Mouse (Mus musculus) thymus, postnatal 4 days (tissue): ENCODE data around the gene St6galnac3.
"Not testable (repeated sequence)": the region's sequence is repeated elsewhere in the genome, so short reads cannot be mapped to it uniquely, and the experiment has no call there.

Experiments used
- DNase-seq: peaks from one replicate; pipeline ENCODE4 v3.0.0; 2021

St6galnac3 gene

GRCm38 (mm10) chr3:153724701-153725668, at the start of gene St6galnac3:
St6galnac3 (minus strand) TSS chr3:153725174.
- peak; percentile 92 for DNase-seq

GRCm38 (mm10) chr3:153774568-153774967, 49.6 kb upstream of the St6galnac3 start:
- no peak for DNase-seq

- no peak for DNase-seq
Measured at GRCm38 (mm10) chr3:153771479-153771878, 46.5 kb upstream of the St6galnac3 start.

GRCm38 (mm10) chr3:153770573-153770972, 45.6 kb upstream of the St6galnac3 start:
- DNase-seq: no peak

GRCm38 (mm10) chr3:153769220-153769619, 44.2 kb upstream of the St6galnac3 start:
- no peak for DNase-seq

- DNase-seq: no peak
Measured at GRCm38 (mm10) chr3:153765171-153765570, 40.2 kb upstream of the St6galnac3 start.

- no peak for DNase-seq
Measured at GRCm38 (mm10) chr3:153764760-153765159, 39.8 kb upstream of the St6galnac3 start.

- no peak for DNase-seq
Measured at GRCm38 (mm10) chr3:153761171-153761570, 36.2 kb upstream of the St6galnac3 start.

- DNase-seq: no peak
Measured at GRCm38 (mm10) chr3:153759269-153759668, 34.3 kb upstream of the St6galnac3 start.

GRCm38 (mm10) chr3:153756500-153756996, 31.6 kb upstream of the St6galnac3 start:
- DNase-seq: no peak

- DNase-seq: not testable (repeated sequence)
Measured at GRCm38 (mm10) chr3:153755785-153756326, 30.9 kb upstream of the St6galnac3 start.

GRCm38 (mm10) chr3:153751435-153751834, 26.5 kb upstream of the St6galnac3 start:
- no peak for DNase-seq

GRCm38 (mm10) chr3:153749359-153749758, 24.4 kb upstream of the St6galnac3 start:
- no peak for DNase-seq

- DNase-seq: no peak
Measured at GRCm38 (mm10) chr3:153748293-153748692, 23.3 kb upstream of the St6galnac3 start.

- DNase-seq: no peak
Measured at GRCm38 (mm10) chr3:153745099-153745498, 20.1 kb upstream of the St6galnac3 start.

GRCm38 (mm10) chr3:153744447-153744846, 19.5 kb upstream of the St6galnac3 start:
- no peak for DNase-seq

- no peak for DNase-seq
Measured at GRCm38 (mm10) chr3:153741800-153742199, 16.8 kb upstream of the St6galnac3 start.

GRCm38 (mm10) chr3:153739351-153739750, 14.4 kb upstream of the St6galnac3 start:
- DNase-seq: no peak

GRCm38 (mm10) chr3:153738421-153738820, 13.4 kb upstream of the St6galnac3 start:
- DNase-seq: no peak

GRCm38 (mm10) chr3:153736756-153737280, 11.8 kb upstream of the St6galnac3 start:
- DNase-seq: no peak

GRCm38 (mm10) chr3:153735796-153736549, 11.0 kb upstream of the St6galnac3 start:
- DNase-seq: no peak

- no peak for DNase-seq
Measured at GRCm38 (mm10) chr3:153734741-153735140, 9.8 kb upstream of the St6galnac3 start.
